Mouse (Mus musculus): ENCODE data around the gene Chst3.
"Not testable (repeated sequence)": the region's sequence is repeated elsewhere in the genome, so short reads cannot be mapped to it uniquely, and the experiment has no call there.

Gene Chst3

GRCm38 (mm10) chr10:60257261-60257825, 38.3 kb upstream of the Chst3 start:
- H3K4me1 ChIP-seq (replicated peaks; ENCODE audit: low read depth, low read length), result peaks cover 31% of the 10 kb centered on the region
- H3K9me3 ChIP-seq (ENCODE audit: low read length), result no peaks in the 10 kb centered on the region
- TF ChIP-seq CTCF (conservative IDR thresholded peaks at IDR 0.05; ENCODE audit: low read length), result no peak
- no peak for TF ChIP-seq POU5F1 (IDR thresholded peaks at IDR 0.05; ENCODE audit: borderline replicate concordance, low read length)
- TF ChIP-seq NANOG (IDR thresholded peaks at IDR 0.05; ENCODE audit: borderline replicate concordance, low read length), result no peak
- no peaks in the 10 kb centered on the region for H3K36me3 ChIP-seq (ENCODE audit: insufficient read depth, low read length)
- H3K4me3 ChIP-seq (replicated peaks; ENCODE audit: low read length), result 0 out of 2 replicates have a peak overlapping the region, but pooled peaks have one; percentile 7
- peaks cover 20% of the 10 kb centered on the region; the same call in 1 of the 2 replicates for H3K27me3 ChIP-seq (ENCODE audit: insufficient read depth, low read length)

GRCm38 (mm10) chr10:60256088-60256487, 37.0 kb upstream of the Chst3 start:
- Histone ChIP-seq H3K9me3 (ENCODE audit: low read length) (no peaks in the 10 kb centered on the region), H3K36me3 (ENCODE audit: insufficient read depth, low read length) (no peaks in the 10 kb centered on the region), H3K4me1 (replicated peaks; ENCODE audit: low read depth, low read length) (peaks cover 38% of the 10 kb centered on the region), H3K27me3 (ENCODE audit: insufficient read depth, low read length) (peaks cover 20% of the 10 kb centered on the region; the same call in 1 of the 2 replicates), H3K4me3 (replicated peaks; ENCODE audit: low read length) (no peak overlapping the region)
- TF ChIP-seq POU5F1 (IDR thresholded peaks at IDR 0.05; ENCODE audit: borderline replicate concordance, low read length) (no peak), CTCF (conservative IDR thresholded peaks at IDR 0.05; ENCODE audit: low read length) (no peak), NANOG (IDR thresholded peaks at IDR 0.05; ENCODE audit: borderline replicate concordance, low read length) (no peak)

- peaks cover 40% of the 10 kb centered on the region for H3K4me1 ChIP-seq (replicated peaks; ENCODE audit: low read depth, low read length)
- TF ChIP-seq CTCF (conservative IDR thresholded peaks at IDR 0.05; ENCODE audit: low read length), result no peak
- TF ChIP-seq POU5F1 (IDR thresholded peaks at IDR 0.05; ENCODE audit: borderline replicate concordance, low read length), result no peak
- no peak for TF ChIP-seq NANOG (IDR thresholded peaks at IDR 0.05; ENCODE audit: borderline replicate concordance, low read length)
- H3K27me3 ChIP-seq (ENCODE audit: insufficient read depth, low read length), result peaks cover 9% of the 10 kb centered on the region; the same call in 1 of the 2 replicates
- H3K36me3 ChIP-seq (ENCODE audit: insufficient read depth, low read length), result no peaks in the 10 kb centered on the region
- H3K9me3 ChIP-seq (ENCODE audit: low read length), result no peaks in the 10 kb centered on the region
- H3K4me3 ChIP-seq (replicated peaks; ENCODE audit: low read length), result no peak overlapping the region
Measured at GRCm38 (mm10) chr10:60252606-60253005, 33.5 kb upstream of the Chst3 start.

- Histone ChIP-seq H3K4me1 (replicated peaks; ENCODE audit: low read depth, low read length) (peaks cover 36% of the 10 kb centered on the region), H3K27me3 (ENCODE audit: insufficient read depth, low read length) (peaks cover 9% of the 10 kb centered on the region; the same call in 1 of the 2 replicates), H3K9me3 (ENCODE audit: low read length) (no peaks in the 10 kb centered on the region), H3K4me3 (replicated peaks; ENCODE audit: low read length) (no peak overlapping the region), H3K36me3 (ENCODE audit: insufficient read depth, low read length) (no peaks in the 10 kb centered on the region)
- TF ChIP-seq CTCF (conservative IDR thresholded peaks at IDR 0.05; ENCODE audit: low read length) (no peak), NANOG (IDR thresholded peaks at IDR 0.05; ENCODE audit: borderline replicate concordance, low read length) (no peak), POU5F1 (IDR thresholded peaks at IDR 0.05; ENCODE audit: borderline replicate concordance, low read length) (no peak)
Measured at GRCm38 (mm10) chr10:60252187-60252586, 33.1 kb upstream of the Chst3 start.

- Histone ChIP-seq H3K9me3 (ENCODE audit: low read length) (no peaks in the 10 kb centered on the region), H3K4me3 (replicated peaks; ENCODE audit: low read length) (no peak overlapping the region), H3K4me1 (replicated peaks; ENCODE audit: low read depth, low read length) (peaks cover 38% of the 10 kb centered on the region), H3K27me3 (ENCODE audit: insufficient read depth, low read length) (no peaks in the 10 kb centered on the region), H3K36me3 (ENCODE audit: insufficient read depth, low read length) (no peaks in the 10 kb centered on the region)
- TF ChIP-seq NANOG (IDR thresholded peaks at IDR 0.05; ENCODE audit: borderline replicate concordance, low read length), result no peak
- TF ChIP-seq CTCF (conservative IDR thresholded peaks at IDR 0.05; ENCODE audit: low read length), result no peak
- no peak for TF ChIP-seq POU5F1 (IDR thresholded peaks at IDR 0.05; ENCODE audit: borderline replicate concordance, low read length)
Measured at GRCm38 (mm10) chr10:60250426-60250965, 31.4 kb upstream of the Chst3 start.

- H3K4me3 ChIP-seq (replicated peaks; ENCODE audit: low read length); H3K36me3 ChIP-seq (ENCODE audit: insufficient read depth, low read length); H3K9me3 ChIP-seq (ENCODE audit: low read length); H3K27me3 ChIP-seq (ENCODE audit: insufficient read depth, low read length): not testable (repeated sequence)
- peaks cover 40% of the 10 kb centered on the region for H3K4me1 ChIP-seq (replicated peaks; ENCODE audit: low read depth, low read length)
Measured at GRCm38 (mm10) chr10:60248345-60248744, 29.3 kb upstream of the Chst3 start.

- Histone ChIP-seq H3K4me3 (replicated peaks; ENCODE audit: low read length) (no peak overlapping the region), H3K36me3 (ENCODE audit: insufficient read depth, low read length) (no peaks in the 10 kb centered on the region), H3K9me3 (ENCODE audit: low read length) (peaks cover 11% of the 10 kb centered on the region), H3K27me3 (ENCODE audit: insufficient read depth, low read length) (no peaks in the 10 kb centered on the region), H3K4me1 (replicated peaks; ENCODE audit: low read depth, low read length) (peaks cover 23% of the 10 kb centered on the region)
- no peak for TF ChIP-seq NANOG (IDR thresholded peaks at IDR 0.05; ENCODE audit: borderline replicate concordance, low read length)
- TF ChIP-seq CTCF (conservative IDR thresholded peaks at IDR 0.05; ENCODE audit: low read length), result peak; percentile 93
- no peak for TF ChIP-seq POU5F1 (IDR thresholded peaks at IDR 0.05; ENCODE audit: borderline replicate concordance, low read length)
Measured at GRCm38 (mm10) chr10:60246519-60246918, 27.5 kb upstream of the Chst3 start.

- Histone ChIP-seq H3K4me3 (replicated peaks; ENCODE audit: low read length) (no peak overlapping the region), H3K9me3 (ENCODE audit: low read length) (peaks cover 11% of the 10 kb centered on the region)
- TF ChIP-seq NANOG (IDR thresholded peaks at IDR 0.05; ENCODE audit: borderline replicate concordance, low read length) (no peak), CTCF (conservative IDR thresholded peaks at IDR 0.05; ENCODE audit: low read length) (no peak), POU5F1 (IDR thresholded peaks at IDR 0.05; ENCODE audit: borderline replicate concordance, low read length) (no peak)
Measured at GRCm38 (mm10) chr10:60245635-60246034, 26.6 kb upstream of the Chst3 start.

GRCm38 (mm10) chr10:60245041-60245440, 26.0 kb upstream of the Chst3 start:
- Histone ChIP-seq H3K36me3 (ENCODE audit: insufficient read depth, low read length) (no peaks in the 10 kb centered on the region), H3K27me3 (ENCODE audit: insufficient read depth, low read length) (no peaks in the 10 kb centered on the region), H3K9me3 (ENCODE audit: low read length) (peaks cover 11% of the 10 kb centered on the region), H3K4me1 (replicated peaks; ENCODE audit: low read depth, low read length) (peaks cover 23% of the 10 kb centered on the region), H3K4me3 (replicated peaks; ENCODE audit: low read length) (no peak overlapping the region)
- TF ChIP-seq POU5F1 (IDR thresholded peaks at IDR 0.05; ENCODE audit: borderline replicate concordance, low read length), result no peak
- no peak for TF ChIP-seq NANOG (IDR thresholded peaks at IDR 0.05; ENCODE audit: borderline replicate concordance, low read length)
- peak; percentile 95 for TF ChIP-seq CTCF (conservative IDR thresholded peaks at IDR 0.05; ENCODE audit: low read length)

More at GRCm38 (mm10) chr10:60245635-60246034, 26.6 kb upstream of the Chst3 start:
- H3K27me3 ChIP-seq (ENCODE audit: insufficient read depth, low read length), result no peaks in the 10 kb centered on the region
- H3K36me3 ChIP-seq (ENCODE audit: insufficient read depth, low read length), result no peaks in the 10 kb centered on the region
- H3K4me1 ChIP-seq (replicated peaks; ENCODE audit: low read depth, low read length), result peaks cover 26% of the 10 kb centered on the region
